Mouse (Mus musculus): ENCODE results near the gene Olfr1261. TPM values are rescaled to one million over a fixed set of nuclear protein-coding genes. Genes with fewer than 3 reads are reported as not detected.

Gene Olfr1261
- total RNA-seq (2023) = not detected

DNA sequence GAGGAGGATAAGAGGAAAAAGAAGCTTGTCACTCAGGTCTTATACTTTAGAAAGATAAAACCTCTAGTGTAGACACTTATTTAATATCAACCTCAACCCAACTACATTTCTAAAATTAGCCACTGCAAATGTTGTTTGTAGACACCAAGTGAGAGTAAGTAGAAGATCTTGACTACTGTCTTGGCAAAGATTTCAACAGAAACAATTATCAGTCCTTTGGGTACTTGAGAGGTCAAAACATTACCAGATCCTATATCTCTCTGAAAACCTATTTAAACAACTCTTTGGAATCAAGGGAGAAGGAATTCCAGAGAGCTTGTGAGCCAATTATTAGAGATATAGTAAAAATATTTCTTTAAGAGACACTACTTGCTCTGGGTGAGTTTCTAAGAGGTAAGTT is at the start of gene Olfr1261:
Gene Olfr1261, plus strand, starts transcription at position 301 of the 400 bp plus-strand sequence.

DNA sequence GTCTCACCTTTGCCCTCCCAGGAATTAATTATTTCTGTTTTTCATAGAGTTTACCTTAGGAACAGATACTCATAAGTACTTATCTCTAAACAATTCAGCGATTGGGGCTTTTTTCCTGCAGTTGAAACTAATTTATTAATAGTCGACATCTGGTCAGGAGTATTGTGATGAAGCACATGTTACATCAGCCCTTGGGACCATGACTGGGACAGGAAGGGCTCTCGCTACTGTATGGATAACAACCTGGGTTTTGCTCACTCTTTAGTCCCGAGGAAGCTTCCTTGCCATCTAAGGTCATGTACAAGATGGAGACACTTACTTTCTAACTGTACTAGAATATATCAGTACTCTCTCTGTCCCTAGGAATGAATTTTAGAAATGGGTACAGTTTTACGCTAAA is 42.5 kb upstream of the Olfr1261 start, which contains the start of gene Olfr1259:
Gene Olfr1259, minus strand, starts transcription at position 101 of the 400 bp plus-strand sequence.

DNA sequence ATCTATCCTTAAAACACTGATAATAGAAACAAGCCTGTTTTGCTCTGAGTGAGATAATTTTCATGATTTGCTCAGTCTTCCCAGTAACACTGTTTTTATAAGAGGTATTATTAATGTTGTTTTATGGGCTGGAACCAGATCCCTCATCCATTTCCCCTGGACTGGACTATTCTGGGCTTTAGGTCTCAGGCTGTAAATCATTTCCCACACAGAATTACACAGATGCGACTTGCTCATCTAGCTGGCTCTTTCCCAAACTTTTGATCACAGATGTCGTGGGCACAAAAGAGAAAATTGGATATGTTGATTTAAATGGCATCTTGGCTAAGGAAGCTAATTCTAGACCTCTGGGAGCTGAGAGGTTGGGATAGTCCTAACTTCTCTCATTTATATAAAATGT is 16.8 kb upstream of the Olfr1261 start, which contains the start of gene Olfr1260:
Gene Olfr1260, plus strand, starts transcription at position 157 of the 400 bp plus-strand sequence.

DNA sequence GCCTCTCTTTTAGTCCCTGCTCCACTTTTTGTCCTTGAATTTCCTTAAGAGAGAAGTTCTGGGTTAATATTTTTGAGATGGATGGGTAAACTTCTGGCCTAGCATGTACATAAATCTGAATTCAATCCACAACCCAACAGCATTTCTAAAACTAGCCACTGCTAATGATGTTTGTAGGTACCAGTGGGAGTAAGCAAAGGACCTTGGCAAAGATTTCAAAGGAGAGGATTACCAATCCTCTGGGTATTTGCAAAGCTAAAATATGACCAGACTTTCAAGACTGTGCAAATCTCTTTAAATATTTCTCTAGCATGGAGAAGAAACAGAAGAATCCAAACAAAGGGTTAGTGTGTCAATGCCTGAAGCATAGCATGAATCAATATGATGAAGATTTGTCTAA is 8.8 kb downstream of the Olfr1261 start, which contains the start of gene Olfr1262:
Gene Olfr1262, plus strand, starts transcription at position 301 of the 400 bp plus-strand sequence.

DNA sequence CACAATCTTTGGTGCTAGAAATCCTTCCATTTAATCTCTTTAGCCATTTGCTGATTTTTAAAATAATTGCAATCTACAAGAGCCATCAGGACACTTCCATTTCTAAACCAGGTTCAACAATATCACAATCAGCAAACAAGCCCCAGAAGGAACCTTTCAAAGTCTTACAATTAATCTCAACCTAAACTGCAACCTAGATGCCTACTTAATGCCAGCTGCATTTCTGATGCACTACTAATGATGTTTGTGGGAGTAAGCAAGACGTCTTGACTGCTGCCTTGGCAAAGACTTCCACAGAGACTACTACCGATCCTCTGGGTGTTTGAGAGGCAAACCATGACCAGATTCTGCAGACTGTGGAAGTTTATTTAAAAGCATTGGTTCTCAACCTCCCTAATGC is 20.8 kb downstream of the Olfr1261 start, which contains the start of gene Olfr1263:
Gene Olfr1263, plus strand, starts transcription at position 301 of the 400 bp plus-strand sequence.

DNA sequence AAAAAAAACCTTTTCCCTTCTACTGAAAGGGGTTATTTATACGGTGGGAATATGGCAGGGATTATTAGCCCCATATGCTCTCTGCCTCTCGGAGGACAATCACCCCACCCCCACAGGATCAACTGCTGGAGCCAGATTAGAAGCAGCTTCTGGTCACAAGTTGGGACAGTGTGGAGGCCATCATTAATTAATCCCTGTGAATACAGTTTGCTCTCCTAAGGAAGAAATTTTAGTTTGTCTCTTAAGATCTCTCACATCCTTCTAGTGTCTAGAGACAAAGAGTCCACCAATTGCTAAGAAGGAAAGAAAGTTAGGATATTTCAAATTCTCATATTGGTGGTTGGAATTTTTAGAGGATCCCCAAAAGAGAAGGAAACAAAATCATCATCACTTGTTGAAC is 34.5 kb downstream of the Olfr1261 start, which contains the start of gene Olfr1264:
Gene Olfr1264, minus strand, starts transcription at position 101 of the 400 bp plus-strand sequence.

DNA sequence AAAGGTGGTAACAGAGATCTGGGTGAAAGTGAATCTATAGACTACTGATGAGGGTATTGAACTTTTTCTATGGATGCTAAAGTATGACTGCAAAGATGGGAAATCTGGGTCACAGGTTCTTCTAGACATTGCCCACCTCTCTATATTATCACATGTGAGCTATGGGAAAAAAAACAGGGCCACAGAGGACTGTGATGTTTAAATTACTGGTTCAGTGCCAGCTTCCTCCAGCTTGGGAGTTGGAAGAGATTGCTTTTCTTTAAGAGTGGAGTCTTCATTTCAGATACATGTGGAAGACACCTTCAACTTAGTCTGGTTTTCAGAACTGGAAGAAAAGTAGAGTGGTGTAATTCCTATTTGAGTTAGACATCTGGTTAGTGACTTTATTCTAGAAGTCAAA is 44.0 kb downstream of the Olfr1261 start, which contains the start of gene Olfr1265:
Gene Olfr1265, plus strand, starts transcription at position 301 of the 400 bp plus-strand sequence.

Other genes starting within 250 kb of the Olfr1261 start
- gene Olfr1253, start 234.1 kb upstream of the Olfr1261 start, total RNA-seq (2023) = not detected
- not detected for gene Olfr1254, start 197.6 kb upstream of the Olfr1261 start, total RNA-seq (2023)
- not detected for gene Olfr1255, start 179.2 kb upstream of the Olfr1261 start, total RNA-seq (2023)
- gene Olfr1256, start 149.7 kb upstream of the Olfr1261 start, total RNA-seq (2023) = not detected
- gene Olfr48, start 143.0 kb upstream of the Olfr1261 start, total RNA-seq (2023) = not detected
- not detected for gene Olfr1257, start 112.8 kb upstream of the Olfr1261 start, total RNA-seq (2023)
- gene Olfr1258, start 63.9 kb upstream of the Olfr1261 start, total RNA-seq (2023) = not detected
- gene Olfr1259, start 42.6 kb upstream of the Olfr1261 start, total RNA-seq (2023) = not detected
- gene Olfr1260, start 16.9 kb upstream of the Olfr1261 start, total RNA-seq (2023) = not detected
- not detected for gene Olfr1262, start 8.9 kb downstream of the Olfr1261 start, total RNA-seq (2023)
- not detected for gene Olfr1263, start 20.9 kb downstream of the Olfr1261 start, total RNA-seq (2023)
- not detected for gene Olfr1264, start 34.4 kb downstream of the Olfr1261 start, total RNA-seq (2023)
- gene Olfr1265, start 44.1 kb downstream of the Olfr1261 start, total RNA-seq (2023) = not detected
- not detected for gene Olfr140, start 72.4 kb downstream of the Olfr1261 start, total RNA-seq (2023)
- not detected for gene Olfr1269, start 130.2 kb downstream of the Olfr1261 start, total RNA-seq (2023)
- gene Olfr32, start 151.1 kb downstream of the Olfr1261 start, total RNA-seq (2023) = not detected
- gene Olfr1270, start 161.9 kb downstream of the Olfr1261 start, total RNA-seq (2023) = not detected
- 0.59 TPM for gene Olfr1506, start 233.3 kb downstream of the Olfr1261 start, total RNA-seq (2023)

All from CD4-positive naive resting alpha-beta T cell, adult 57 days (primary cell).